Mouse (Mus musculus) midbrain, embryonic 13.5 days (tissue): Measurements from ENCODE around the gene Scp2. TPM values are rescaled to one million over a fixed set of nuclear protein-coding genes. Genes with fewer than 3 reads are reported as not detected.

Experiments used
- ATAC-seq: fragments of 200-750 bp; cut with Nextera tagmentation; 2 replicates; pipeline ENCODE4 v1.8.0; 2017; ENCODE audit warnings: mild to moderate bottlenecking, moderate TSS enrichment, moderate library complexity
- H3K27ac ChIP-seq: fragments of 300-500 bp; sonication (generic); 2 replicates; pipeline ENCODE4 v1.5.1; 2015; ENCODE audit warnings: inconsistent platforms, mild to moderate bottlenecking, moderate library complexity
- H3K27me3 ChIP-seq: fragments of 300-500 bp; sonication (generic); 2 replicates; pipeline ENCODE4 v1.6.1; 2015; ENCODE audit warnings: mild to moderate bottlenecking, inconsistent platforms
- H3K36me3 ChIP-seq: fragments of 300-500 bp; sonication (generic); 2 replicates; pipeline ENCODE4 v1.6.1; 2015; ENCODE audit warnings: mild to moderate bottlenecking, inconsistent platforms
- H3K4me1 ChIP-seq: fragments of 300-500 bp; sonication (generic); replicated peaks from 2 replicates; pipeline ENCODE4 v1.6.1; 2015; ENCODE audit warnings: inconsistent platforms
- H3K4me2 ChIP-seq: fragments of 300-500 bp; sonication (generic); replicated peaks from 2 replicates; pipeline ENCODE4 v1.6.1; 2015; ENCODE audit warnings: moderate library complexity, mild to moderate bottlenecking, inconsistent platforms
- H3K4me3 ChIP-seq: fragments of 300-500 bp; sonication (generic); replicated peaks from 2 replicates; pipeline ENCODE4 v1.5.1; 2015; ENCODE audit warnings: mild to moderate bottlenecking, inconsistent platforms
- H3K9ac ChIP-seq: fragments of 300-500 bp; sonication (generic); replicated peaks from 2 replicates; pipeline ENCODE4 v1.6.1; 2015; ENCODE audit warnings: mild to moderate bottlenecking, inconsistent platforms
- H3K9me3 ChIP-seq: fragments of 300-500 bp; sonication (generic); 2 replicates; pipeline ENCODE4 v1.6.1; 2016; ENCODE audit warnings: mild to moderate bottlenecking, inconsistent platforms
- WGBS: fragments of 180-500 bp; shearing (Covaris S2); methylation state at CpG from one replicate; pipeline ENCODE4 v1.1.7; 2015; 5-methylcytosine and 5-hydroxymethylcytosine counted together
- microRNA-seq: library from miRNA; unstranded; fragments of <30 nt; microRNA quantifications from one replicate; pipeline ENCODE4, GENCODE M21; 2016
- polyA plus RNA-seq: library from polyadenylated mRNA; unstranded; fragments of >200 nt; fragmentation: Nextera tagmentation; extraction: Ambion mirVana; gene quantifications from 2 replicates; pipeline ENCODE4 v1.2.1, GENCODE M21; 2015

Scp2 gene
- polyA plus RNA-seq, 1 experiment from 2014 or later, result 228 TPM

GRCm38 (mm10) chr4:108007532-108008103 lies 137.2 kb downstream of the Scp2 start:
- Histone ChIP-seq H3K4me1 (no peaks in the 10 kb centered on the region), H3K9me3 (no peaks in the 10 kb centered on the region), H3K27ac (no peak overlapping the region), H3K36me3 (no peaks in the 10 kb centered on the region), H3K4me3 (no peak overlapping the region), H3K4me2 (no peak overlapping the region), H3K27me3 (no peaks in the 10 kb centered on the region), H3K9ac (no peak overlapping the region)
- 80% methylated on average over 7 of the region's 7 CpGs for WGBS
- no peak for ATAC-seq

GRCm38 (mm10) chr4:108005328-108005727 lies 139.5 kb downstream of the Scp2 start:
- ATAC-seq, result 0 out of 2 replicates have a peak, but pooled peaks have one; percentile 30
- H3K4me2 ChIP-seq, result no peak overlapping the region
- no peak overlapping the region for H3K4me3 ChIP-seq
- no peak overlapping the region for H3K27ac ChIP-seq
- no peak overlapping the region for H3K9ac ChIP-seq
- 50% methylated on average over 7 of the region's 7 CpGs for WGBS
- no peaks in the 10 kb centered on the region for H3K36me3 ChIP-seq
- H3K9me3 ChIP-seq, result no peaks in the 10 kb centered on the region
- H3K4me1 ChIP-seq, result no peaks in the 10 kb centered on the region
- no peaks in the 10 kb centered on the region for H3K27me3 ChIP-seq

GRCm38 (mm10) chr4:107999380-107999779 lies 145.4 kb downstream of the Scp2 start:
- Histone ChIP-seq H3K9ac (no peak overlapping the region), H3K27me3 (peaks cover 3% of the 10 kb centered on the region; the same call in 1 of the 2 replicates), H3K4me2 (no peak overlapping the region), H3K27ac (no peak overlapping the region), H3K9me3 (peaks cover 3% of the 10 kb centered on the region; the same call in 1 of the 2 replicates), H3K36me3 (no peaks in the 10 kb centered on the region), H3K4me1 (0 out of 2 replicates have a peak, but pooled peaks cover 3% of the 10 kb centered on the region), H3K4me3 (no peak overlapping the region)
- WGBS, result 74% methylated on average over 1 of the region's 1 CpGs
- no peak for ATAC-seq

- 0 out of 2 replicates have a peak, but pooled peaks cover 3% of the 10 kb centered on the region for H3K4me1 ChIP-seq
- H3K9ac ChIP-seq, result no peak overlapping the region
- H3K4me3 ChIP-seq, result no peak overlapping the region
- H3K4me2 ChIP-seq, result no peak overlapping the region
- 33% methylated on average over 11 of the region's 11 CpGs for WGBS
- H3K27ac ChIP-seq, result no peak overlapping the region
- H3K27me3 ChIP-seq, result peaks cover 3% of the 10 kb centered on the region; the same call in 1 of the 2 replicates
- peaks cover 3% of the 10 kb centered on the region; the same call in 1 of the 2 replicates for H3K9me3 ChIP-seq
- ATAC-seq, result no peak
- H3K36me3 ChIP-seq, result no peaks in the 10 kb centered on the region
Measured at GRCm38 (mm10) chr4:107998641-107999332, 146.0 kb downstream of the Scp2 start.

GRCm38 (mm10) chr4:107996418-107996986 lies 148.3 kb downstream of the Scp2 start:
- Histone ChIP-seq H3K4me2 (no peak overlapping the region), H3K4me1 (peaks cover 11% of the 10 kb centered on the region), H3K9ac (no peak overlapping the region), H3K27ac (no peak overlapping the region), H3K27me3 (peaks cover 3% of the 10 kb centered on the region; the same call in 1 of the 2 replicates), H3K9me3 (peaks cover 3% of the 10 kb centered on the region; the same call in 1 of the 2 replicates), H3K4me3 (no peak overlapping the region), H3K36me3 (no peaks in the 10 kb centered on the region)
- ATAC-seq, result no peak
- 89% methylated on average over 9 of the region's 9 CpGs for whole genome bisulfite sequencing

GRCm38 (mm10) chr4:107995727-107996126 lies 149.1 kb downstream of the Scp2 start:
- Histone ChIP-seq H3K9ac (no peak overlapping the region), H3K4me3 (no peak overlapping the region), H3K9me3 (peaks cover 3% of the 10 kb centered on the region; the same call in 1 of the 2 replicates), H3K27me3 (peaks cover 5% of the 10 kb centered on the region; the same call in 1 of the 2 replicates), H3K4me1 (peaks cover 13% of the 10 kb centered on the region), H3K4me2 (no peak overlapping the region), H3K36me3 (no peaks in the 10 kb centered on the region), H3K27ac (no peak overlapping the region)
- 87% methylated on average over 6 of the region's 6 CpGs for WGBS
- ATAC-seq, result no peak

- no peak for ATAC-seq
- Histone ChIP-seq H3K36me3 (no peaks in the 10 kb centered on the region), H3K27ac (no peak overlapping the region), H3K9ac (no peak overlapping the region), H3K4me2 (no peak overlapping the region), H3K4me1 (peaks cover 13% of the 10 kb centered on the region), H3K4me3 (no peak overlapping the region), H3K9me3 (peaks cover 3% of the 10 kb centered on the region; the same call in 1 of the 2 replicates), H3K27me3 (peaks cover 10% of the 10 kb centered on the region; the same call in 1 of the 2 replicates)
- WGBS, result 92% methylated on average over 6 of the region's 6 CpGs
Measured at GRCm38 (mm10) chr4:107995011-107995410, 149.8 kb downstream of the Scp2 start.

Small RNA genes lying within 50 kb of the gene (microRNA-seq; reads per million reads assigned to microRNA genes)
- gene Mir6397, result not detected

Other genes starting within 250 kb of the Scp2 start
- gene Cpt2, start 221.4 kb downstream of the Scp2 start, polyA plus RNA-seq, result 21.6 and 21.9 TPM in 2 replicates
- not detected in 2 replicates for gene Slc1a7, start 176.7 kb downstream of the Scp2 start, polyA plus RNA-seq
- gene Podn, start 48.6 kb downstream of the Scp2 start, polyA plus RNA-seq, result 0.07 TPM in 1 of 2 replicates, not detected in the other
- gene Echdc2, start 20.4 kb upstream of the Scp2 start, polyA plus RNA-seq, result 6.6 and 6.7 TPM in 2 replicates
- not detected in 2 replicates for gene Zyg11a, start 73.0 kb upstream of the Scp2 start, polyA plus RNA-seq
- 30.3 and 30.9 TPM in 2 replicates for gene Zyg11b, start 156.1 kb upstream of the Scp2 start, polyA plus RNA-seq
- gene Coa7, start 183.1 kb upstream of the Scp2 start, polyA plus RNA-seq, result 49.5 and 50.5 TPM in 2 replicates
- 4.5 and 5.9 TPM in 2 replicates for gene Shisal2a, start 238.4 kb upstream of the Scp2 start, polyA plus RNA-seq